18 mouse cellular contexts compared by ENCODE assay signal in the genomic region with DNA sequence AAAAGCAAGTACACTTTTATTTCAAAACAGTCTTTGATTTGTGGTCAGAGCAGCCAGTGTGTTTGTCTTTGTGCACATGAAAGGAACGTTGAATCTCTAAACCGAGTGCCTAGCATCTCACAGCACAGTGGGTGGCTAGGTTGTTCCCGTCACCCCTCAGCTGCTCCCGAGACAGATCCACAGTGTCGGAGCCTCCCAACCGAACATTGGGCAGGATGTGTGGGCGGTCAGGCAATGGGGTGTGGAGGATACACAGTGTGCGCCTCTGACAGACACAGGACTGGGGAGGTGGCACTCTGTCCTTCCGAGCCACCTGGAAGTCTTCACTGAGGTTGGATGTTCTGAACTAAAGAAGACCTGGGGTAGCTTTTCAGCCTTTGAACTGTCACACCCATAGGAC. TPM values are rescaled to one million over a fixed set of nuclear protein-coding genes. Genes with fewer than 3 reads are reported as not detected.
DNase-seq lines count a peak whose midpoint lies in the region; ATAC-seq and TF ChIP-seq lines count a peak whose summit lies in the region.
"Had no signal": no experiment of that assay in that cellular context is flagged by ENCODE, and none has a peak within 500 bp of the region (broad histone marks: within the 10 kb centered on the region; RNA-seq: fewer than 3 reads in every experiment).

No protein-coding gene starts in this region.

- H3K4me1 ChIP-seq in kidney, embryonic 14.5 days (ENCODE audit: control insufficient read depth, insufficient read depth, low read length), result peaks cover 12% of the 10 kb centered on the region
- H3K4me1 ChIP-seq in kidney, postnatal 0 days (replicated peaks; ENCODE audit: insufficient read depth, low read length), result peaks cover 5% of the 10 kb centered on the region; the same call in 1 of the 2 replicates
- H3K4me1 ChIP-seq: embryonic facial prominence, embryonic 10.5 days; embryonic facial prominence, embryonic 12.5 days; forebrain, embryonic 13.5 days; forebrain, embryonic 15.5 days had no signal

- H3K4me2 ChIP-seq in kidney, embryonic 14.5 days (replicated peaks; ENCODE audit: low read depth, low read length), result no peak overlapping the region
- H3K4me2 ChIP-seq in kidney, postnatal 0 days (ENCODE audit: low read length), result no peak overlapping the region
- H3K4me2 ChIP-seq: embryonic facial prominence, embryonic 12.5 days; forebrain, embryonic 13.5 days; forebrain, embryonic 15.5 days had no signal

- H3K4me3 ChIP-seq in kidney, embryonic 14.5 days (ENCODE audit: low read length), result no peak overlapping the region
- no peak overlapping the region for H3K4me3 ChIP-seq in kidney, postnatal 0 days (replicated peaks; ENCODE audit: low read depth, low read length)
- H3K4me3 ChIP-seq: embryonic facial prominence, embryonic 10.5 days; embryonic facial prominence, embryonic 12.5 days; forebrain, embryonic 13.5 days; forebrain, embryonic 15.5 days had no signal

- H3K27ac ChIP-seq in kidney, embryonic 14.5 days (ENCODE audit: low read depth, low read length), result no peak overlapping the region
- no peak overlapping the region for H3K27ac ChIP-seq in kidney, postnatal 0 days
- H3K27ac ChIP-seq: embryonic facial prominence, embryonic 10.5 days; embryonic facial prominence, embryonic 12.5 days; forebrain, embryonic 15.5 days had no signal

- TF ChIP-seq CTCF in kidney, postnatal 0 days (IDR thresholded peaks at IDR 0.05; ENCODE audit: low read depth), result no peak

- WGBS in kidney, embryonic 14.5 days, result 46% methylated on average over 9 of the region's 9 CpGs
- WGBS in kidney, postnatal 0 days, result 45% methylated on average over 9 of the region's 9 CpGs

- no peaks in the 10 kb centered on the region for H3K27me3 ChIP-seq in kidney, embryonic 14.5 days (ENCODE audit: control insufficient read depth, insufficient read depth, low read length)
- H3K27me3 ChIP-seq in kidney, postnatal 0 days (ENCODE audit: insufficient read depth, low read length), result no peaks in the 10 kb centered on the region
- H3K27me3 ChIP-seq: embryonic facial prominence, embryonic 12.5 days; forebrain, embryonic 13.5 days; forebrain, embryonic 15.5 days had no signal

- H3K36me3 ChIP-seq in kidney, embryonic 14.5 days (ENCODE audit: control insufficient read depth, insufficient read depth, low read length), result peaks cover 56% of the 10 kb centered on the region
- H3K36me3 ChIP-seq in kidney, postnatal 0 days (ENCODE audit: insufficient read depth, low read length), result peaks cover 41% of the 10 kb centered on the region

- H3K9ac ChIP-seq in kidney, embryonic 14.5 days (ENCODE audit: low read depth, low read length), result no peak overlapping the region
- H3K9ac ChIP-seq in kidney, postnatal 0 days (ENCODE audit: low read depth, low read length), result no peak overlapping the region
- H3K9ac ChIP-seq: embryonic facial prominence, embryonic 12.5 days; forebrain, embryonic 13.5 days; forebrain, embryonic 15.5 days; forebrain, postnatal 0 days had no signal

- no peaks in the 10 kb centered on the region for H3K9me3 ChIP-seq in kidney, embryonic 14.5 days (ENCODE audit: control insufficient read depth, low read length)
- H3K9me3 ChIP-seq in kidney, postnatal 0 days (replicated peaks; ENCODE audit: low read length), result no peaks in the 10 kb centered on the region
- H3K9me3 ChIP-seq: embryonic facial prominence, embryonic 12.5 days; forebrain, embryonic 13.5 days; forebrain, embryonic 15.5 days had no signal

- DNase-seq in kidney, adult 8-10 months, result no peak
- DNase-seq in kidney, postnatal 0 days (ENCODE audit: low spot score), result peak; percentile 6
- no peak for DNase-seq in kidney, postnatal 10 days
- DNase-seq: adrenal gland, adult 2 months; adrenal gland, postnatal 10 days; adrenal gland, postnatal 25 days; cerebellum, adult 11-12 months; cerebellum, adult 2 months; cerebellum, adult 9-10 months; cerebellum, postnatal 10 days; cerebellum, postnatal 25 days; forebrain, postnatal 0 days had no signal

- ATAC-seq in kidney, embryonic 14.5 days (ENCODE audit: low FRiP score, low TSS enrichment), result 0 out of 2 replicates have a peak, but pooled peaks have one; percentile 44
- no peak for ATAC-seq in kidney, postnatal 0 days (replicated peaks; ENCODE audit: low FRiP score, low read depth)
- ATAC-seq in granulocyte monocyte progenitor cell, adult 5-6 weeks (replicated peaks; ENCODE audit: poor library complexity, severe bottlenecking), result no peak
- ATAC-seq: forebrain, embryonic 13.5 days; forebrain, embryonic 15.5 days had no signal

RNA-seq across cellular contexts. Expression of gene Dbndd1, which starts 9.6 kb away (rescaled TPM):
- polyA plus RNA-seq in kidney, embryonic 14.5 days (2014; fragmentation: Nextera tagmentation; extraction: Ambion mirVana), result 3.4 and 4.8 TPM in 2 replicates
- 2.4 and 3.3 TPM in 2 replicates for polyA plus RNA-seq in kidney, postnatal 0 days (2015; fragmentation: Nextera tagmentation; extraction: Ambion mirVana)
- total RNA-seq in granulocyte monocyte progenitor cell, adult 5-6 weeks (2014; fragmentation: Nextera tagmentation), result not detected in 2 replicates
- not detected in 2 replicates for total RNA-seq in granulocyte monocyte progenitor cell, adult 5-6 weeks (2017)

RNA-seq across cellular contexts. Expression of gene Gas8, which starts 12.9 kb away (rescaled TPM):
- polyA plus RNA-seq in kidney, embryonic 14.5 days (2014; fragmentation: Nextera tagmentation; extraction: Ambion mirVana), result 32.9 and 36.2 TPM in 2 replicates
- 27.1 and 29.2 TPM in 2 replicates for polyA plus RNA-seq in kidney, postnatal 0 days (2015; fragmentation: Nextera tagmentation; extraction: Ambion mirVana)
- total RNA-seq in granulocyte monocyte progenitor cell, adult 5-6 weeks (2014; fragmentation: Nextera tagmentation), result 6.5 and 7.5 TPM in 2 replicates
- total RNA-seq in granulocyte monocyte progenitor cell, adult 5-6 weeks (2017), result 12.1 and 13.6 TPM in 2 replicates

RNA-seq across cellular contexts. Expression of gene Afg3l1, which starts 28.0 kb away (rescaled TPM):
- 36.2 and 43.2 TPM in 2 replicates for polyA plus RNA-seq in kidney, embryonic 14.5 days (2014; fragmentation: Nextera tagmentation; extraction: Ambion mirVana)
- polyA plus RNA-seq in kidney, postnatal 0 days (2015; fragmentation: Nextera tagmentation; extraction: Ambion mirVana), result 40.3 and 48.0 TPM in 2 replicates
- 38.4 and 42.1 TPM in 2 replicates for total RNA-seq in granulocyte monocyte progenitor cell, adult 5-6 weeks (2014; fragmentation: Nextera tagmentation)
- 21.2 and 25.0 TPM in 2 replicates for total RNA-seq in granulocyte monocyte progenitor cell, adult 5-6 weeks (2017)
